Mouse (Mus musculus) heart, embryonic 14.5 days (tissue): ENCODE measurements around the gene Fxyd5. TPM values are rescaled to one million over a fixed set of nuclear protein-coding genes. Genes with fewer than 3 reads are reported as not detected.

Source experiments
- ATAC-seq: fragments of 200-750 bp; cut with Nextera tagmentation; 2 replicates; pipeline ENCODE4 v1.8.0; 2017; ENCODE audit warnings: low read depth, moderate TSS enrichment; ENCODE audit not compliant: insufficient number of reproducible peaks, insufficient read depth, low FRiP score
- H3K27ac ChIP-seq, 2 experiments: fragments of 200-500 bp in 1 of 2; fragments of 300-500 bp in 1 of 2; sonication (generic) in 1 of 2; replicated peaks in 1 of 2; 2 replicates each; pipeline ENCODE4 v1.5.1; 2012 to 2014; ENCODE audit warnings: low read depth in 2 of 2, low read length in 2 of 2, control low read depth in 1 of 2, mild to moderate bottlenecking in 1 of 2, mixed read lengths in 1 of 2; ENCODE audit not compliant: control insufficient read depth in 1 of 2, insufficient read depth in 1 of 2
- H3K27me3 ChIP-seq: fragments of 300-500 bp; sonication (generic); 2 replicates; pipeline ENCODE4 v1.6.1; 2014; ENCODE audit warnings: mild to moderate bottlenecking, low read length, control low read depth; ENCODE audit not compliant: control insufficient read depth, insufficient read depth
- H3K36me3 ChIP-seq: fragments of 300-500 bp; sonication (generic); 2 replicates; pipeline ENCODE4 v1.6.1; 2014; ENCODE audit warnings: mild to moderate bottlenecking, control low read depth, low read length, mixed read lengths; ENCODE audit not compliant: control insufficient read depth, insufficient read depth
- H3K4me1 ChIP-seq, 2 experiments: fragments of 200-500 bp in 1 of 2; fragments of 300-500 bp in 1 of 2; sonication (generic) in 1 of 2; 2 replicates each; pipeline ENCODE4 v1.6.1; 2012 to 2014; ENCODE audit warnings: low read length in 2 of 2, control low read depth in 1 of 2, mixed read lengths in 1 of 2; ENCODE audit not compliant: control insufficient read depth in 2 of 2, insufficient read depth in 2 of 2
- H3K4me2 ChIP-seq: fragments of 300-500 bp; sonication (generic); 2 replicates; pipeline ENCODE4 v1.6.1; 2014; ENCODE audit warnings: mild to moderate bottlenecking, low read length
- H3K4me3 ChIP-seq, 2 experiments: fragments of 200-500 bp in 1 of 2; fragments of 300-500 bp in 1 of 2; sonication (generic) in 1 of 2; 2 replicates each; pipeline ENCODE4 v1.5.1; 2012 to 2014; ENCODE audit warnings: low read length in 2 of 2, mild to moderate bottlenecking in 2 of 2, control low read depth in 1 of 2, low read depth in 1 of 2, moderate library complexity in 1 of 2; ENCODE audit not compliant: control insufficient read depth in 1 of 2, insufficient read depth in 1 of 2
- H3K9ac ChIP-seq: fragments of 300-500 bp; sonication (generic); 2 replicates; pipeline ENCODE4 v1.6.1; 2014; ENCODE audit warnings: mild to moderate bottlenecking, low read length
- H3K9me3 ChIP-seq: fragments of 300-500 bp; sonication (generic); 2 replicates; pipeline ENCODE4 v1.6.1; 2016; ENCODE audit warnings: low read length, control low read depth; ENCODE audit not compliant: control insufficient read depth
- WGBS: fragments of 180-500 bp; shearing (Covaris S2); extraction: QIAGEN DNeasy Blood & Tissue Kit; methylation state at CpG from one replicate; pipeline ENCODE4 v1.1.7; 2014; 5-methylcytosine and 5-hydroxymethylcytosine counted together
- polyA plus RNA-seq: library from polyadenylated mRNA; unstranded; fragments of >200 nt; fragmentation: Nextera tagmentation; extraction: Ambion mirVana; gene quantifications from 2 replicates; pipeline ENCODE4 v1.2.1, GENCODE M21; 2014

The Fxyd5 gene
- polyA plus RNA-seq = 34.3 and 36.1 TPM in 2 replicates

GRCm38 (mm10) chr7:31042431-31042910, at the start of gene Fxyd5:
Gene Fxyd5 (minus strand): TSS chr7:31042481.
- ATAC-seq = no peak
- H3K27ac ChIP-seq = peak within 1 kb of the TSS; percentile 25 to 29; a peak in 2 of 4 replicates
- 34% methylated on average over 10 of the region's 10 CpGs for whole genome bisulfite sequencing

DNA sequence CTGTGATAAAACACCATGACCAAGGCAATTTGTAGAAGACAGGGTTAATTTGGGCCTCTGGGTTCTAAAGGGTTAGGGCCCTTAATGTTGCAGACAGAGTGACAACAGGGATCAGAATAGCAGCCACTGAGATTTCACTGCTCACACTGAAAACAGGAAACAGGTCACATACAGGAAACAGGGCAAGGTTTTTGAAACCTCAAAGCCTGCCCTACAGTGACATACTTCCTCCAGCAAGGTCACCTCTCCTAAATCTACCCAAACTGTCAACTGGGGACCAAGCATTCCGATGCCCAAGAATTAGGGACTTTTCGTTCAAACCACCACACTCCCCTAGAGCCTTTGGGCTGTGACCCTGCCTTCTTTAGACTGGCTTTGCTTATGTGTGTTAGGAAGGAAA, 47.4 kb upstream of the Fxyd5 start:
- no peaks in the 10 kb centered on the region for H3K36me3 ChIP-seq
- no peak for ATAC-seq
- H3K4me1 ChIP-seq = peaks cover 0 to 4% of the 10 kb centered on the region in 2 experiments; a peak in 1 of 4 replicates
- H3K9ac ChIP-seq = no peak overlapping the region
- no peak overlapping the region for H3K27ac ChIP-seq
- H3K4me3 ChIP-seq = no peak overlapping the region
- H3K27me3 ChIP-seq = no peaks in the 10 kb centered on the region
- no peak overlapping the region for H3K4me2 ChIP-seq
- no peaks in the 10 kb centered on the region for H3K9me3 ChIP-seq
- WGBS = 81% methylated on average over 2 of the region's 2 CpGs

More at GRCm38 (mm10) chr7:31042431-31042910, at the start of gene Fxyd5:
- H3K36me3 ChIP-seq = no peaks in the 10 kb centered on the region
- peak within 1 kb of the TSS; percentile 59 for H3K9ac ChIP-seq
- H3K9me3 ChIP-seq = no peaks in the 10 kb centered on the region
- peaks cover 46% of the 10 kb centered on the region for H3K27me3 ChIP-seq
- H3K4me3 ChIP-seq = peak within 1 kb of the TSS; percentile 27 to 33
- peaks cover 7 to 9% of the 10 kb centered on the region in 2 experiments; a peak in 3 of 4 replicates for H3K4me1 ChIP-seq
- H3K4me2 ChIP-seq = peak within 1 kb of the TSS; percentile 63

GRCm38 (mm10) chr7:31088206-31088605, 45.9 kb upstream of the Fxyd5 start:
- Histone ChIP-seq H3K36me3 (no peaks in the 10 kb centered on the region), H3K9me3 (no peaks in the 10 kb centered on the region), H3K27ac (no peak overlapping the region), H3K9ac (no peak overlapping the region), H3K27me3 (no peaks in the 10 kb centered on the region), H3K4me1 (peaks cover 0 to 4% of the 10 kb centered on the region in 2 experiments; a peak in 1 of 4 replicates), H3K4me3 (no peak overlapping the region), H3K4me2 (no peak overlapping the region)
- ATAC-seq = no peak
- 61% methylated on average over 3 of the region's 3 CpGs for WGBS

- H3K9me3 ChIP-seq = no peaks in the 10 kb centered on the region
- no peak overlapping the region for H3K4me2 ChIP-seq
- no peak for ATAC-seq
- no peaks in the 10 kb centered on the region for H3K27me3 ChIP-seq
- no peak overlapping the region for H3K27ac ChIP-seq
- peaks cover 0 to 4% of the 10 kb centered on the region in 2 experiments; a peak in 1 of 4 replicates for H3K4me1 ChIP-seq
- no peaks in the 10 kb centered on the region for H3K36me3 ChIP-seq
- H3K9ac ChIP-seq = no peak overlapping the region
- WGBS = 51% methylated on average over 2 of the region's 2 CpGs
- H3K4me3 ChIP-seq = no peak overlapping the region
Measured at GRCm38 (mm10) chr7:31087262-31087661, 45.0 kb upstream of the Fxyd5 start.

GRCm38 (mm10) chr7:31086175-31086755, 44.0 kb upstream of the Fxyd5 start:
- no peak for ATAC-seq
- 83% methylated on average over 9 of the region's 9 CpGs for WGBS
- no peaks in the 10 kb centered on the region for H3K36me3 ChIP-seq

DNA sequence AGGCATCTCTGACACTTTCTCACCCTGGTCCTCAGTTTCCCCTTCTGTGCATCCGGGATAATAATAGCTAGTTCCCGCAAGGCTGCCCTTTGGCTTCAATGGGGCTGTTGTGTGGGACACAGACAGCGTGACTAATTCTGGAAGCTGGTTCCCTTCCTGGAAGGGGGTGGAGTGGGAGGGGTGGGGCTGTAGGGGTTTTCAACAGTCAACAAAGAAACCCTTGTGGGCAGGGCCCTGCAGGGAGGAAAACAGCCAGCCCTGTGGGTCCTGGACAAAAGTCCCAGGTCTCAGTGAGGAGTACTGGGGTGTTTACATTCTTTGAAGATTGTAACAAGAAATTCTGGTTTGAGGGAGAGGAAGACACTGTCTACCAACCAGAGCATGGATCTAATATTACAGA, 42.9 kb upstream of the Fxyd5 start:
- no peak overlapping the region for H3K4me2 ChIP-seq

More at GRCm38 (mm10) chr7:31086175-31086755, 44.0 kb upstream of the Fxyd5 start:
- Histone ChIP-seq H3K27ac (no peak overlapping the region), H3K9ac (no peak overlapping the region), H3K9me3 (no peaks in the 10 kb centered on the region), H3K4me2 (no peak overlapping the region), H3K27me3 (no peaks in the 10 kb centered on the region), H3K4me1 (peaks cover 0 to 4% of the 10 kb centered on the region in 2 experiments; a peak in 1 of 4 replicates), H3K4me3 (no peak overlapping the region)

DNA sequence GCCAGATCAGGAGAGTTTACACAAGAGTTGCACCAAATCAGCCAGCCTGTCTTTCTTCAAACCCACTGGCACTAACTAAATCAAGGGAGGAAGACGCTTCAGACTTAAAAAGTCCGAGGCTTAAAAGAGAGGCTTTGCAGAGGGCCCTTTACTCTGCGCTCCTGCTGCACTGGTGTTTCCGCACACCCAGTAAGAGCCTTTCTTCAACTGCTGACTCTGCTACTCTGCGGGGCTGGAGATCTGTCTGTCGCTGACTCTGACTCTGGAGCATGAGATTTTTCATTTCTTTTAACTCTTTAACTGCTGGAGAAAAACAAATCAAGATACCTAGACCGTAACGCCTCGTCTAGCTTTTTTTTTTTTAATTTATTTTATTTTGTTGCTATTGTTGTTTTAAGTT, 41.9 kb upstream of the Fxyd5 start:
- no peak for ATAC-seq
- no peaks in the 10 kb centered on the region for H3K27me3 ChIP-seq
- WGBS = 56% methylated on average over 9 of the region's 9 CpGs

More for the DNA sequence above, 42.9 kb upstream of the Fxyd5 start:
- 46% methylated on average over 3 of the region's 3 CpGs for WGBS
- no peak for ATAC-seq
- no peak overlapping the region for H3K27ac ChIP-seq
- no peaks in the 10 kb centered on the region for H3K36me3 ChIP-seq
- no peak overlapping the region for H3K9ac ChIP-seq
- H3K9me3 ChIP-seq = no peaks in the 10 kb centered on the region
- H3K4me1 ChIP-seq = peaks cover 0 to 4% of the 10 kb centered on the region in 2 experiments; a peak in 1 of 4 replicates
- H3K27me3 ChIP-seq = no peaks in the 10 kb centered on the region
- H3K4me3 ChIP-seq = no peak overlapping the region

More for the DNA sequence above, 41.9 kb upstream of the Fxyd5 start:
- Histone ChIP-seq H3K9me3 (no peaks in the 10 kb centered on the region), H3K9ac (no peak overlapping the region), H3K4me3 (no peak overlapping the region), H3K27ac (no peak overlapping the region), H3K4me2 (no peak overlapping the region), H3K4me1 (peaks cover 0 to 4% of the 10 kb centered on the region in 2 experiments; a peak in 1 of 4 replicates), H3K36me3 (no peaks in the 10 kb centered on the region)
